Mouse (Mus musculus): ENCODE measurements around the gene Arid5b. TPM values are rescaled to one million over a fixed set of nuclear protein-coding genes. Genes with fewer than 3 reads are reported as not detected.

The Arid5b gene
- total and polyA plus RNA-seq, 2 experiments from 2014 or later, result 11.4 to 14.5 TPM

GRCm38 (mm10) chr10:68191146-68191545, 87.4 kb downstream of the Arid5b start:
- TF ChIP-seq CTCF (IDR thresholded peaks at IDR 0.05; ENCODE audit: low read depth), result no peak
- no peak for TF ChIP-seq EP300 (IDR thresholded peaks at IDR 0.05; ENCODE audit: low read depth)
- 84% methylated on average over 6 of the region's 8 CpGs for WGBS
- Histone ChIP-seq H3K36me3 (replicated peaks; ENCODE audit: control insufficient read depth, insufficient read depth, low read length) (0 out of 2 replicates have a peak, but pooled peaks cover 6% of the 10 kb centered on the region), H3K4me1 (ENCODE audit: control insufficient read depth, insufficient read depth) (0 out of 2 replicates have a peak, but pooled peaks cover 13% of the 10 kb centered on the region), H3K9me3 (replicated peaks; ENCODE audit: control insufficient read depth, low read length) (no peaks in the 10 kb centered on the region), H3K4me3 (ENCODE audit: low read depth, low read length) (no peak overlapping the region), H3K9ac (replicated peaks; ENCODE audit: low read depth, low read length) (no peak overlapping the region), H3K4me2 (ENCODE audit: low read depth, low read length) (peak overlapping the region; percentile 57; the same call in 1 of the 2 replicates), H3K27ac (ENCODE audit: low read depth) (no peak overlapping the region; the same call in 1 of the 2 replicates), H3K27me3 (ENCODE audit: control insufficient read depth, insufficient read depth, low read length) (no peaks in the 10 kb centered on the region)
- DNase-seq (ENCODE audit: low spot score), result no peak
- no peak for ATAC-seq (ENCODE audit: insufficient read depth, low read depth)

- Histone ChIP-seq H3K36me3 (replicated peaks; ENCODE audit: control insufficient read depth, insufficient read depth, low read length) (peaks cover 15% of the 10 kb centered on the region; the same call in 1 of the 2 replicates), H3K4me1 (ENCODE audit: control insufficient read depth, insufficient read depth) (0 out of 2 replicates have a peak, but pooled peaks cover 13% of the 10 kb centered on the region), H3K27me3 (ENCODE audit: control insufficient read depth, insufficient read depth, low read length) (no peaks in the 10 kb centered on the region), H3K9me3 (replicated peaks; ENCODE audit: control insufficient read depth, low read length) (no peaks in the 10 kb centered on the region), H3K9ac (replicated peaks; ENCODE audit: low read depth, low read length) (no peak overlapping the region), H3K27ac (ENCODE audit: low read depth) (no peak overlapping the region), H3K4me2 (ENCODE audit: low read depth, low read length) (no peak overlapping the region), H3K4me3 (ENCODE audit: low read depth, low read length) (no peak overlapping the region)
- DNase-seq (ENCODE audit: low spot score), result no peak
- ATAC-seq (ENCODE audit: insufficient read depth, low read depth), result no peak
- TF ChIP-seq CTCF (IDR thresholded peaks at IDR 0.05; ENCODE audit: low read depth) (no peak), EP300 (IDR thresholded peaks at IDR 0.05; ENCODE audit: low read depth) (no peak)
- 90% methylated on average over 3 of the region's 3 CpGs for WGBS
Observed at GRCm38 (mm10) chr10:68189847-68190246, 88.7 kb downstream of the Arid5b start.

- WGBS, result 90% methylated on average over 7 of the region's 7 CpGs
- TF ChIP-seq EP300 (IDR thresholded peaks at IDR 0.05; ENCODE audit: low read depth) (no peak), CTCF (IDR thresholded peaks at IDR 0.05; ENCODE audit: low read depth) (no peak)
- ATAC-seq (ENCODE audit: insufficient read depth, low read depth) (no peak), DNase-seq (ENCODE audit: low spot score) (no peak)
- no peaks in the 10 kb centered on the region for H3K9me3 ChIP-seq (replicated peaks; ENCODE audit: control insufficient read depth, low read length)
- H3K36me3 ChIP-seq (replicated peaks; ENCODE audit: control insufficient read depth, insufficient read depth, low read length), result peaks cover 16% of the 10 kb centered on the region; the same call in 1 of the 2 replicates
- H3K4me2 ChIP-seq (ENCODE audit: low read depth, low read length), result no peak overlapping the region
- no peak overlapping the region for H3K4me3 ChIP-seq (ENCODE audit: low read depth, low read length)
- H3K27ac ChIP-seq (ENCODE audit: low read depth), result no peak overlapping the region
- no peak overlapping the region for H3K9ac ChIP-seq (replicated peaks; ENCODE audit: low read depth, low read length)
- H3K27me3 ChIP-seq (ENCODE audit: control insufficient read depth, insufficient read depth, low read length), result no peaks in the 10 kb centered on the region
- H3K4me1 ChIP-seq (ENCODE audit: control insufficient read depth, insufficient read depth), result 0 out of 2 replicates have a peak, but pooled peaks cover 6% of the 10 kb centered on the region
Observed at GRCm38 (mm10) chr10:68183096-68183495, 95.4 kb downstream of the Arid5b start.

GRCm38 (mm10) chr10:68182266-68182665, 96.3 kb downstream of the Arid5b start:
- no peak overlapping the region for H3K4me3 ChIP-seq (ENCODE audit: low read depth, low read length)
- no peaks in the 10 kb centered on the region for H3K9me3 ChIP-seq (replicated peaks; ENCODE audit: control insufficient read depth, low read length)
- no peak overlapping the region for H3K27ac ChIP-seq (ENCODE audit: low read depth)
- no peak for DNase-seq (ENCODE audit: low spot score)
- ATAC-seq (ENCODE audit: insufficient read depth, low read depth), result no peak
- no peak for TF ChIP-seq EP300 (IDR thresholded peaks at IDR 0.05; ENCODE audit: low read depth)
- no peak for TF ChIP-seq CTCF (IDR thresholded peaks at IDR 0.05; ENCODE audit: low read depth)
- no peak overlapping the region for H3K9ac ChIP-seq (replicated peaks; ENCODE audit: low read depth, low read length)
- H3K4me2 ChIP-seq (ENCODE audit: low read depth, low read length), result no peak overlapping the region
- no peaks in the 10 kb centered on the region for H3K27me3 ChIP-seq (ENCODE audit: control insufficient read depth, insufficient read depth, low read length)
- WGBS, result 60% methylated on average over 6 of the region's 6 CpGs
- peaks cover 16% of the 10 kb centered on the region; the same call in 1 of the 2 replicates for H3K36me3 ChIP-seq (replicated peaks; ENCODE audit: control insufficient read depth, insufficient read depth, low read length)
- H3K4me1 ChIP-seq (ENCODE audit: control insufficient read depth, insufficient read depth), result 0 out of 2 replicates have a peak, but pooled peaks cover 6% of the 10 kb centered on the region

- Histone ChIP-seq H3K36me3 (replicated peaks; ENCODE audit: control insufficient read depth, insufficient read depth, low read length) (peaks cover 10% of the 10 kb centered on the region; the same call in 1 of the 2 replicates), H3K27ac (ENCODE audit: low read depth) (no peak overlapping the region), H3K4me1 (ENCODE audit: control insufficient read depth, insufficient read depth) (0 out of 2 replicates have a peak, but pooled peaks cover 6% of the 10 kb centered on the region), H3K4me3 (ENCODE audit: low read depth, low read length) (no peak overlapping the region), H3K9me3 (replicated peaks; ENCODE audit: control insufficient read depth, low read length) (no peaks in the 10 kb centered on the region), H3K9ac (replicated peaks; ENCODE audit: low read depth, low read length) (no peak overlapping the region), H3K27me3 (ENCODE audit: control insufficient read depth, insufficient read depth, low read length) (no peaks in the 10 kb centered on the region), H3K4me2 (ENCODE audit: low read depth, low read length) (no peak overlapping the region)
- DNase-seq (ENCODE audit: low spot score) (no peak), ATAC-seq (ENCODE audit: insufficient read depth, low read depth) (no peak)
- TF ChIP-seq EP300 (IDR thresholded peaks at IDR 0.05; ENCODE audit: low read depth), result no peak
- no peak for TF ChIP-seq CTCF (IDR thresholded peaks at IDR 0.05; ENCODE audit: low read depth)
- WGBS, result 92% methylated on average over 10 of the region's 10 CpGs
Observed at GRCm38 (mm10) chr10:68181156-68181555, 97.4 kb downstream of the Arid5b start.

GRCm38 (mm10) chr10:68180721-68181120, 97.8 kb downstream of the Arid5b start:
- Histone ChIP-seq H3K4me1 (ENCODE audit: control insufficient read depth, insufficient read depth) (0 out of 2 replicates have a peak, but pooled peaks cover 6% of the 10 kb centered on the region), H3K27ac (ENCODE audit: low read depth) (no peak overlapping the region), H3K4me2 (ENCODE audit: low read depth, low read length) (no peak overlapping the region), H3K27me3 (ENCODE audit: control insufficient read depth, insufficient read depth, low read length) (no peaks in the 10 kb centered on the region), H3K36me3 (replicated peaks; ENCODE audit: control insufficient read depth, insufficient read depth, low read length) (peaks cover 6% of the 10 kb centered on the region; the same call in 1 of the 2 replicates), H3K4me3 (ENCODE audit: low read depth, low read length) (no peak overlapping the region), H3K9ac (replicated peaks; ENCODE audit: low read depth, low read length) (no peak overlapping the region), H3K9me3 (replicated peaks; ENCODE audit: control insufficient read depth, low read length) (no peaks in the 10 kb centered on the region)
- ATAC-seq (ENCODE audit: insufficient read depth, low read depth) (no peak), DNase-seq (ENCODE audit: low spot score) (no peak)
- WGBS, result 90% methylated on average over 7 of the region's 7 CpGs
- TF ChIP-seq EP300 (IDR thresholded peaks at IDR 0.05; ENCODE audit: low read depth) (no peak), CTCF (IDR thresholded peaks at IDR 0.05; ENCODE audit: low read depth) (no peak)

Data from heart, postnatal 0 days (tissue).